Mouse (Mus musculus): Measurements from ENCODE around the gene Rpl36-ps4.

DNA sequence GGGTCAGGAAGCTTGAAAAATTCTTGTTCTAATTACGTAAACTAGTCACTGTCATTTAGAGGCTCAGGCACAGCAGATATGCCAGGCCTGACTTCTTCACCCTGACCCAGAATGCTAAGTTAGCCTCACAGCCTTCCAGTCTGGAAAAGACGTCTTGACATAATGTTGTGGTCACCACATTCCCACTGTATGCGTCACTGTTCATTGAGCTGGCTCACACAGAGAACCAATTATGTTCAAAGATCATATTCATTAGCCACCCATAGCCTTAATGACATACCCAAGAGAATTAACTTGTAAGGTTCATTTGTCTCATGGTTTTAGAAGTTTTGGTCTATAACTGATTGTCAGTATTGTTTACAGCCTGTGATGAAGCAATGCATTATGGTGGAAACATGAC is 5.4 kb upstream of the Rpl36-ps4 start:
- TF ChIP-seq POLR2A (IDR thresholded peaks at IDR 0.05; ENCODE audit: borderline replicate concordance, control insufficient read depth, low read depth, low read length) (no peak), CTCF (IDR thresholded peaks at IDR 0.05; ENCODE audit: control insufficient read depth, insufficient read depth, low read length) (no peak)

Data from bone marrow, adult 2 months (tissue).